Mouse (Mus musculus) layer of hippocampus, adult 2 months (tissue): ENCODE results near the gene Sgsm2. TPM values are rescaled to one million over a fixed set of nuclear protein-coding genes. Genes with fewer than 3 reads are reported as not detected.
"Not testable (repeated sequence)": the region's sequence is repeated elsewhere in the genome, so short reads cannot be mapped to it uniquely, and the experiment has no call there.

Source experiments
- DNase-seq, 2 experiments: peaks; one replicate each; pipeline ENCODE4 v3.0.0; 2022; ENCODE audit warnings: low spot score in 2 of 2
- H3K27ac ChIP-seq: fragments of 200-600 bp; 2 replicates; pipeline ENCODE4 v1.8.1; 2022
- H3K4me3 ChIP-seq: fragments of 200-600 bp; 2 replicates; pipeline ENCODE4 v1.8.1; 2022; ENCODE audit warnings: mild to moderate bottlenecking
- CTCF ChIP-seq: fragments of 200-600 bp; conservative IDR thresholded peaks from 2 replicates; pipeline ENCODE4 v1.8.1; 2022; ENCODE audit warnings: antibody characterized with exemption, mild to moderate bottlenecking, moderate library complexity
- total RNA-seq, 2 experiments: library from RNA; stranded (reverse); gene quantifications; 2 replicates each; pipeline ENCODE4 v1.2.3; 2021

The Sgsm2 gene
- total RNA-seq, 2 experiments from 2014 or later = 91.7 to 99.3 TPM

- TF ChIP-seq CTCF = peak; percentile 64
- Histone ChIP-seq H3K4me3 (peak overlapping the region; percentile 99), H3K27ac (peak overlapping the region; percentile 98)
- peak; percentile 57 for DNase-seq
Measured at GRCm38 (mm10) chr11:74829812-74830211, 67.0 kb downstream of the Sgsm2 start.

GRCm38 (mm10) chr11:74828965-74829550, 67.8 kb downstream of the Sgsm2 start:
- no peak for TF ChIP-seq CTCF
- Histone ChIP-seq H3K27ac (peak overlapping the region; percentile 98; the same call in 1 of the 2 replicates), H3K4me3 (peak overlapping the region; percentile 99; the same call in 1 of the 2 replicates)

GRCm38 (mm10) chr11:74828404-74828931, 68.4 kb downstream of the Sgsm2 start:
- peak overlapping the region; percentile 98; the same call in 1 of the 2 replicates for H3K27ac ChIP-seq
- H3K4me3 ChIP-seq = no peak overlapping the region
- TF ChIP-seq CTCF = peak; percentile 34
- DNase-seq = no peak

More at GRCm38 (mm10) chr11:74828965-74829550, 67.8 kb downstream of the Sgsm2 start:
- no peak for DNase-seq

GRCm38 (mm10) chr11:74827791-74828403, 69.0 kb downstream of the Sgsm2 start:
- Histone ChIP-seq H3K27ac (peak overlapping the region; percentile 98; the same call in 1 of the 2 replicates), H3K4me3 (no peak overlapping the region)
- DNase-seq = no peak
- no peak for TF ChIP-seq CTCF

GRCm38 (mm10) chr11:74826702-74827101, 70.2 kb downstream of the Sgsm2 start:
- H3K4me3 ChIP-seq = no peak overlapping the region
- no peak for TF ChIP-seq CTCF
- no peak overlapping the region for H3K27ac ChIP-seq
- no peak for DNase-seq

GRCm38 (mm10) chr11:74826151-74826550, 70.7 kb downstream of the Sgsm2 start:
- DNase-seq = no peak
- Histone ChIP-seq H3K27ac (no peak overlapping the region), H3K4me3 (no peak overlapping the region)
- no peak for TF ChIP-seq CTCF

- DNase-seq = no peak
- H3K4me3 ChIP-seq = no peak overlapping the region
- no peak for TF ChIP-seq CTCF
- no peak overlapping the region for H3K27ac ChIP-seq
Measured at GRCm38 (mm10) chr11:74822746-74823440, 74.0 kb downstream of the Sgsm2 start.

- TF ChIP-seq CTCF = peak; percentile 79
- no peak for DNase-seq
- H3K4me3 ChIP-seq = no peak overlapping the region
Measured at GRCm38 (mm10) chr11:74821463-74821862, 75.4 kb downstream of the Sgsm2 start.

GRCm38 (mm10) chr11:74820921-74821320, 75.9 kb downstream of the Sgsm2 start:
- no peak overlapping the region for H3K4me3 ChIP-seq
- no peak for DNase-seq
- no peak for TF ChIP-seq CTCF
- H3K27ac ChIP-seq = no peak overlapping the region

More at GRCm38 (mm10) chr11:74821463-74821862, 75.4 kb downstream of the Sgsm2 start:
- no peak overlapping the region for H3K27ac ChIP-seq

GRCm38 (mm10) chr11:74815795-74816194, 81.1 kb downstream of the Sgsm2 start:
- peak; percentile 70 for TF ChIP-seq CTCF
- DNase-seq = no peak
- Histone ChIP-seq H3K27ac (no peak overlapping the region), H3K4me3 (no peak overlapping the region)

- H3K4me3 ChIP-seq = no peak overlapping the region
- TF ChIP-seq CTCF = no peak
- DNase-seq = no peak
- no peak overlapping the region for H3K27ac ChIP-seq
Measured at GRCm38 (mm10) chr11:74811538-74811937, 85.3 kb downstream of the Sgsm2 start.

GRCm38 (mm10) chr11:74811027-74811426, 85.8 kb downstream of the Sgsm2 start:
- DNase-seq, H3K4me3 ChIP-seq, H3K27ac ChIP-seq: not testable (repeated sequence)

- peak; percentile 56 for TF ChIP-seq CTCF
- DNase-seq = no peak
- Histone ChIP-seq H3K27ac (no peak overlapping the region), H3K4me3 (no peak overlapping the region)
Measured at GRCm38 (mm10) chr11:74810134-74810533, 86.7 kb downstream of the Sgsm2 start.
